Mouse (Mus musculus): ENCODE results near the gene Tecpr2. TPM values are rescaled to one million over a fixed set of nuclear protein-coding genes. Genes with fewer than 3 reads are reported as not detected.
A peak's percentile ranks its signal among the peaks of the same experiment; 100 is the strongest.

Gene Tecpr2
- polyA plus RNA-seq, 2 experiments, result 3.8 to 10.1 TPM

DNA sequence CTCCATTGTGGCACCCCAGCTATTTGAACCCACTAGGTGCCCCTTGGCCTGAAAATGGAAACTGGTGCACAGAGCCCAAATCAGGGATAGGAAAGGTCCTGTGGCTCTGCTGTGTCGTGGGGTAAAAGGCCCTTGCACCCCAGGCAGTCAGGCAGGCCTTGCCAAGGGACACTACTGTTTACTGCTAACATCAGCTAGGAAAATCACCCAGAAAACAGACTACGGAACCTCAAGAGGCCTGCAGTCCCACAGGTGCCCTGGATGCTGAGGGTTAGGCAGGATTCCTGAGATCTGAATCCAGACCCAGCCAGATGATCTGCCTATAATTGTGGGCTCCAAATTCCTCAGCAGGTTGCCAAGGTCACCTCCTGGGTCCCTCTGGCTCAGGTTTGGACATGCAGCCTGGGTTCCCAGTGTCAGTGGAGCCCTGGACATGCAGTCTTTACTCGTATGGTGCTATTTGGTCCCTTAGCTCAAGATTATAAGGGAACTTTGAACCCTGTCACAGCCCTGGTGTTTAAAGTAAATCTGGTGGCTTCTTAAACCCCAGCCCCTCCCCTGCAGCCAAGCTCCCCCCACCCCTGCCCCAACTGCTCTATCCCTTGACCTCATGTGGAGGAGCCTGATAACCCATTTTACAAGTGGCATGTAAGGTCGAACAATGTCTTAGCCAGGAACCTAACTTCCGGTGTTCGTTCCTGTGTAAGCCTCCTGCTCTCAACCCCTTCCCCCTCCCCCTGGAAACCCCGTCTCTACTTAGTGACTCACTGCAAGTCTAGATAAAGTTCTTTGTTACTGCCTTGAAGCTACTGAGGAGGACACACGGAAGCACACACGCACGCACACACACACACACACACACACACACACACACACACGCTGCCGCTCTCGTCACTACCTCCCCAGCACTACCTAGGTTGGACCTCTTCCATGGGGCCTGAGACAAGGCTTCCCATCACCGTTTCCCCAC is 118.4 kb downstream of the Tecpr2 start:
- 73% methylated on average over 14 of the region's 14 CpGs for WGBS
- Histone ChIP-seq H3K4me3 (replicated peaks; ENCODE audit: low read length) (no peak overlapping the region), H3K27me3 (ENCODE audit: control insufficient read depth, insufficient read depth, low read length) (no peaks in the 10 kb centered on the region), H3K27ac (replicated peaks; ENCODE audit: low read depth, low read length) (no peak overlapping the region), H3K4me2 (replicated peaks; ENCODE audit: low read depth, low read length, severe bottlenecking) (no peak overlapping the region), H3K9me3 (ENCODE audit: control insufficient read depth, low read length) (peaks cover 1% of the 10 kb centered on the region; the same call in 1 of the 2 replicates), H3K4me1 (ENCODE audit: control insufficient read depth, insufficient read depth, low read length) (peaks cover 23% of the 10 kb centered on the region), H3K9ac (ENCODE audit: low read depth, low read length, severe bottlenecking) (0 out of 2 replicates have a peak overlapping the region, but pooled peaks have one; percentile 25), H3K36me3 (ENCODE audit: control insufficient read depth, insufficient read depth, low read length) (no peaks in the 10 kb centered on the region)
- no peak for DNase-seq (ENCODE audit: low spot score)
- no peak for ATAC-seq (ENCODE audit: low FRiP score, low read depth)
- no peak for TF ChIP-seq POLR2A (IDR thresholded peaks at IDR 0.05; ENCODE audit: borderline replicate concordance, extremely low read depth, insufficient read depth, insufficient read length)

DNA sequence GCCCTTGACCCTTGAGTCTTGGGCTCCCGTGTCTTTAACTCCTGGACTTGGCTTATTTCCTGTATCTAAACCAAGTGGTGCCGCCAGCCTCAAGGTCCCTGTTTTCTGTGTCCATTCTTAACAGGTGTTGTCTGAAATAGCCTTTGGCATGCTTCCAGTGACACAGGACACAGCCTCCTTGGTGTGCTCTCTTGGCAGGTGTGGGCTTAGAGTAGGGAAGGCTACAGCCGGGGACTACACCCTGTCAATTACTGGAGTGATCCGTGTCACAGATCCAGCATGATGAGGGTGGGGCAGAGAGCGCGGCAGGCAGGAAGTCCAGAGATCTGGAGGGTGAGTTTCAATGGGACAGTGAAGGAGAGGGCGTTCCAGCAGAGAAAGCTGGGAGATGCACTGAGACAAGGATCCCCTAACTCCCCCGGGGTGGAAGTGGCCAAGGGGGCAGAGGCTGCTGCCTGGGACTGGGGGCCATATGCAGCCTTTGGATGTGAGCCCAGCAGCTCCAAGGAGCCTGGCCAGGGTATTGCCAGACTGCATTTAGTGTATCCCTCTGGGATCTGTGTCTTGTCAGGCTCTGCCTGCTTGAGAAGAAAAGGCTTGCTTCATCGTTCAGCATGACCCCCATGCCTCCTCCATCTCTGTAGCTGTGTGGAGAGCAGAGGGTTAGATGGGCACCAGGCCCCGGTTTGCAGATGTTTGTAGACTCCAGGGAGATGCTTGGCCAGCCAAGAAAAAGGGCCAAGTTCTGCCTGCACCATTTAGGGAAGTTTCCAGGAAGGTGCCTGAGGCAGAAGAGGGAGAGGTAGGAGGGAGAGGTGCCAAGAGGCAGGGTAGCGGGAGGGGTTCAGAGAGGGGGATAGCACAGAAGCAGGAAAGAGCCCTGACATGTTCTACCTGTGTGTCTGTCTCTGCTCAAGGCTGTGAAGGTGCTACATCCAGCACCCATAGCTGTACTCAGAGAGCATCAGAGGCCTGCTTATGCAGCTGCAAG is 119.7 kb downstream of the Tecpr2 start:
- WGBS, result 56% methylated on average over 11 of the region's 11 CpGs

DNA sequence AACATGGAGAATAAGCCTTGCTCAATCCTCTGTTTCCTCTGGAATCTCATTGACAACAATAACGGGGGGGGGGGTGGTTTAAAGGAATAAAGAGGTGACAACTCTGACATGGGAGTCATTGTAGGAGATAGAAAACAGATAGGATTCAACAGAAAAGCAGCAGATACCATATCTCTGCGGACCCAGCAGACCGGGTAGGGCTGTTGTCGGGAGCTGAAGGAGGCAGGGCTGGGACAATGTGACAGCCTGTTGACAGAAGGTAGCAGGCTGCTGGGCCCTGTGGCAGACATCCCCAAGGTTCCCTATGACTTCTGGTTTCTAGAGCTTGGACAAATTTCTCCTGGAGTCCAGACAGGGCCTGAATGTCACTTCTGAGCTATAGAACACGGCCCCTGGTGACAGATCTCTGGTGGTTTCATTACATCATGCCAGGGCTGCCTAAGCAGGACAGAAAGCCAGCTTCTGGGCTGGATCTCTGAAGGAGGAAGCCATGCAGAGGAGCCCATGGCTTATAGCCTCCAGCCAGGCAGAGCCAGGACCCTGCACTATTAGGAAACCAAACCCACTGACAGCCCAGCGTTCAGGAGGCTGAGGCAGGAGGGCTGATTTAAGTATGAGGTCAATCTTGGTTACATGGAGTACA is 120.7 kb downstream of the Tecpr2 start:
- 76% methylated on average over 6 of the region's 6 CpGs for WGBS
- H3K36me3 ChIP-seq (ENCODE audit: control insufficient read depth, insufficient read depth, low read length), result no peaks in the 10 kb centered on the region
- H3K9me3 ChIP-seq (ENCODE audit: control insufficient read depth, low read length), result peaks cover 6% of the 10 kb centered on the region; the same call in 1 of the 2 replicates
- no peak overlapping the region for H3K4me3 ChIP-seq (replicated peaks; ENCODE audit: low read length)
- H3K27me3 ChIP-seq (ENCODE audit: control insufficient read depth, insufficient read depth, low read length), result no peaks in the 10 kb centered on the region
- ATAC-seq (ENCODE audit: low FRiP score, low read depth) (no peak), DNase-seq (ENCODE audit: low spot score) (no peak)
- no peak overlapping the region for H3K9ac ChIP-seq (ENCODE audit: low read depth, low read length, severe bottlenecking)
- H3K27ac ChIP-seq (replicated peaks; ENCODE audit: low read depth, low read length), result no peak overlapping the region
- TF ChIP-seq POLR2A (IDR thresholded peaks at IDR 0.05; ENCODE audit: borderline replicate concordance, extremely low read depth, insufficient read depth, insufficient read length), result no peak
- peaks cover 23% of the 10 kb centered on the region for H3K4me1 ChIP-seq (ENCODE audit: control insufficient read depth, insufficient read depth, low read length)
- H3K4me2 ChIP-seq (replicated peaks; ENCODE audit: low read depth, low read length, severe bottlenecking), result no peak overlapping the region

More for the DNA sequence above, 119.7 kb downstream of the Tecpr2 start:
- ATAC-seq (ENCODE audit: low FRiP score, low read depth) (peak; percentile 58), DNase-seq (ENCODE audit: low spot score) (no peak)
- Histone ChIP-seq H3K4me1 (ENCODE audit: control insufficient read depth, insufficient read depth, low read length) (peaks cover 23% of the 10 kb centered on the region), H3K36me3 (ENCODE audit: control insufficient read depth, insufficient read depth, low read length) (no peaks in the 10 kb centered on the region), H3K4me3 (replicated peaks; ENCODE audit: low read length) (no peak overlapping the region), H3K9me3 (ENCODE audit: control insufficient read depth, low read length) (peaks cover 6% of the 10 kb centered on the region; the same call in 1 of the 2 replicates), H3K9ac (ENCODE audit: low read depth, low read length, severe bottlenecking) (no peak overlapping the region), H3K27me3 (ENCODE audit: control insufficient read depth, insufficient read depth, low read length) (no peaks in the 10 kb centered on the region), H3K4me2 (replicated peaks; ENCODE audit: low read depth, low read length, severe bottlenecking) (no peak overlapping the region), H3K27ac (replicated peaks; ENCODE audit: low read depth, low read length) (no peak overlapping the region)
- TF ChIP-seq POLR2A (IDR thresholded peaks at IDR 0.05; ENCODE audit: borderline replicate concordance, extremely low read depth, insufficient read depth, insufficient read length), result no peak

DNA sequence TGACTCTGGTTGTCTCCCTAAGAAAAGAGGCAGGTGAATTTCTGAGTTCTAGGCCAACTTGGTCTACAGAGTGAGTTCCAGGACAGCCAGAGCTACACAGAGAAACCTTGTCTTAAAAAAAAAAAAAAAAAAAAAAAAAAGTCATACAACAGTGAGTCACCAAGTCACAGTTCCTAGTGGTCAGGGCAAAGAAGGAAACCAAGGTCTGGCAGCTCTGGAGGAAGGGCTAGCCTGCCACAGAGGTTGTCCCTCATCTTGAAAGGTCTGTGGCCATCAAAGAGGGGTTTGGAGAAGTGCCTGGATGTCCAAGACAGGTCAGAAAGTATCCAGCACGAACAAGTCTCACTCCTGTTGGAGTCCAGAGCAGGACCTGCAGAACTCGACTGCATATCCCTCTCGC is 127.7 kb downstream of the Tecpr2 start:
- Histone ChIP-seq H3K36me3 (ENCODE audit: control insufficient read depth, insufficient read depth, low read length) (no peaks in the 10 kb centered on the region), H3K27ac (replicated peaks; ENCODE audit: low read depth, low read length) (no peak overlapping the region), H3K4me2 (replicated peaks; ENCODE audit: low read depth, low read length, severe bottlenecking) (no peak overlapping the region), H3K4me3 (replicated peaks; ENCODE audit: low read length) (no peak overlapping the region), H3K9ac (ENCODE audit: low read depth, low read length, severe bottlenecking) (no peak overlapping the region), H3K27me3 (ENCODE audit: control insufficient read depth, insufficient read depth, low read length) (no peaks in the 10 kb centered on the region), H3K4me1 (ENCODE audit: control insufficient read depth, insufficient read depth, low read length) (peaks cover 3% of the 10 kb centered on the region; the same call in 1 of the 2 replicates), H3K9me3 (ENCODE audit: control insufficient read depth, low read length) (peaks cover 6% of the 10 kb centered on the region; the same call in 1 of the 2 replicates)
- no peak for TF ChIP-seq POLR2A (IDR thresholded peaks at IDR 0.05; ENCODE audit: borderline replicate concordance, extremely low read depth, insufficient read depth, insufficient read length)
- ATAC-seq (ENCODE audit: low FRiP score, low read depth) (no peak), DNase-seq (ENCODE audit: low spot score) (no peak)
- 76% methylated on average over 3 of the region's 3 CpGs for WGBS

All from limb, embryonic 14.5 days (tissue).